Mouse (Mus musculus): ENCODE data around the gene Eya4. TPM values are rescaled to one million over a fixed set of nuclear protein-coding genes. Genes with fewer than 3 reads are reported as not detected.

Gene Eya4
- total RNA-seq, 2 experiments from 2014 or later, result 5.7 to 7.6 TPM

GRCm38 (mm10) chr10:23076691-23077385, 273.7 kb downstream of the Eya4 start:
- DNase-seq (ENCODE audit: low spot score in 2 of 2), result no peak

- no peak for DNase-seq (ENCODE audit: low spot score in 2 of 2)
Observed at GRCm38 (mm10) chr10:23073431-23073830, 277.2 kb downstream of the Eya4 start.

GRCm38 (mm10) chr10:23063637-23064036, 286.9 kb downstream of the Eya4 start:
- no peak for DNase-seq (ENCODE audit: low spot score in 2 of 2)

- no peak for DNase-seq (ENCODE audit: low spot score in 2 of 2)
Observed at GRCm38 (mm10) chr10:23062719-23063118, 287.9 kb downstream of the Eya4 start.

GRCm38 (mm10) chr10:23060694-23061060, 289.9 kb downstream of the Eya4 start:
- no peak for DNase-seq (ENCODE audit: low spot score in 2 of 2)

- DNase-seq (ENCODE audit: low spot score in 2 of 2), result no peak
Observed at GRCm38 (mm10) chr10:23060041-23060693, 290.4 kb downstream of the Eya4 start.

GRCm38 (mm10) chr10:23053379-23053915, 297.1 kb downstream of the Eya4 start:
- no peak for DNase-seq (ENCODE audit: low spot score in 2 of 2)
